Mouse (Mus musculus): ENCODE data around the gene Actrt2.

- TF ChIP-seq CTCF (IDR thresholded peaks at IDR 0.05; ENCODE audit: low read depth, low read length) (no peak), POLR2A (IDR thresholded peaks at IDR 0.05; ENCODE audit: insufficient read depth, low read length) (no peak), EP300 (IDR thresholded peaks at IDR 0.05; ENCODE audit: insufficient read depth, low read depth, low read length) (no peak)
Measured at GRCm38 (mm10) chr4:154697476-154697875, 29.8 kb upstream of the Actrt2 start.

Measured in ES-Bruce4 (cell line).